Mouse (Mus musculus) embryonic facial prominence, embryonic 12.5 days (tissue): Measurements from ENCODE around the gene Oit3. TPM values are rescaled to one million over a fixed set of nuclear protein-coding genes. Genes with fewer than 3 reads are reported as not detected.
"Not testable (repeated sequence)": the region's sequence is repeated elsewhere in the genome, so short reads cannot be mapped to it uniquely, and the experiment has no call there.

ENCODE experiments used
- ATAC-seq: fragments of 200-750 bp; cut with Nextera tagmentation; 2 replicates; pipeline ENCODE4 v1.8.0; 2017; ENCODE audit not compliant: insufficient number of reproducible peaks, insufficient read depth, low FRiP score, low TSS enrichment
- H3K27ac ChIP-seq: fragments of 300-500 bp; sonication (generic); 2 replicates; pipeline ENCODE4 v1.5.1; 2016; ENCODE audit warnings: mild to moderate bottlenecking
- H3K27me3 ChIP-seq: fragments of 300-500 bp; sonication (generic); 2 replicates; pipeline ENCODE4 v1.6.1; 2016; ENCODE audit warnings: mild to moderate bottlenecking, moderate library complexity
- H3K36me3 ChIP-seq: fragments of 300-500 bp; sonication (generic); 2 replicates; pipeline ENCODE4 v1.6.1; 2016; ENCODE audit warnings: mild to moderate bottlenecking
- H3K4me1 ChIP-seq: fragments of 300-500 bp; sonication (generic); 2 replicates; pipeline ENCODE4 v1.6.1; 2016
- H3K4me2 ChIP-seq: fragments of 300-500 bp; sonication (generic); replicated peaks from 2 replicates; pipeline ENCODE4 v1.6.1; 2016; ENCODE audit warnings: mild to moderate bottlenecking, moderate library complexity
- H3K4me3 ChIP-seq: fragments of 300-500 bp; sonication (generic); 2 replicates; pipeline ENCODE4 v1.5.1; 2016; ENCODE audit warnings: mild to moderate bottlenecking
- H3K9ac ChIP-seq: fragments of 300-500 bp; sonication (generic); 2 replicates; pipeline ENCODE4 v1.6.1; 2016; ENCODE audit warnings: mild to moderate bottlenecking, moderate library complexity
- H3K9me3 ChIP-seq: fragments of 300-500 bp; sonication (generic); 2 replicates; pipeline ENCODE4 v1.6.1; 2016; ENCODE audit warnings: mild to moderate bottlenecking, moderate library complexity
- WGBS: fragments of 180-500 bp; shearing (Covaris S2); methylation state at CpG from one replicate; pipeline ENCODE4 v1.1.7; 2016; 5-methylcytosine and 5-hydroxymethylcytosine counted together
- polyA plus RNA-seq: library from polyadenylated mRNA; unstranded; fragments of >200 nt; fragmentation: Nextera tagmentation; extraction: Ambion mirVana; gene quantifications from 2 replicates; pipeline ENCODE4 v1.2.1, GENCODE M21; 2016

Oit3 gene
- polyA plus RNA-seq, 1 experiment from 2014 or later, result 0.69 TPM

DNA sequence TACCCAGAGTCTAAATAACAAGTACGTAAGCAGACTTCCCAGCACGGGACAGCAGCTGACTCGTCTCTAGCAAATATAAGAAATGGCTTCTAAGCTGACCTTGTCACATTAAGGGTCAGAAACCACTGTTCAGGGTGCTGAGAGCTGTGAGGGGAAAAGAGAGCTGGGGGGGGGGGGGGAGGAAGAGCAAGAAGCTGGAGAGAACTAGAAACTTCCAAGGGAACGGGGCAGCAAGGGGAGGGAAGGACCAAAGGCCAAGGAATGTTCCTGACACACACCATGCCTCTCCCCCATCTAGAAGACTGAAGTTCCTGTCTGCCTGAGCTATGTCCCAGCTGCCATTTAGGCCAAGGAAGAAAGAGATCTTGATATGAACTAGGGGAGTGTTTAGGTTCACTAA lies 15.2 kb downstream of the Oit3 start:
- Histone ChIP-seq H3K4me2 (no peak overlapping the region), H3K36me3 (no peaks in the 10 kb centered on the region), H3K9ac (no peak overlapping the region), H3K27me3 (no peaks in the 10 kb centered on the region), H3K4me3 (no peak overlapping the region), H3K27ac (no peak overlapping the region), H3K9me3 (no peaks in the 10 kb centered on the region), H3K4me1 (no peaks in the 10 kb centered on the region)
- WGBS, result 56% methylated on average over 4 of the region's 4 CpGs
- ATAC-seq, result no peak

DNA sequence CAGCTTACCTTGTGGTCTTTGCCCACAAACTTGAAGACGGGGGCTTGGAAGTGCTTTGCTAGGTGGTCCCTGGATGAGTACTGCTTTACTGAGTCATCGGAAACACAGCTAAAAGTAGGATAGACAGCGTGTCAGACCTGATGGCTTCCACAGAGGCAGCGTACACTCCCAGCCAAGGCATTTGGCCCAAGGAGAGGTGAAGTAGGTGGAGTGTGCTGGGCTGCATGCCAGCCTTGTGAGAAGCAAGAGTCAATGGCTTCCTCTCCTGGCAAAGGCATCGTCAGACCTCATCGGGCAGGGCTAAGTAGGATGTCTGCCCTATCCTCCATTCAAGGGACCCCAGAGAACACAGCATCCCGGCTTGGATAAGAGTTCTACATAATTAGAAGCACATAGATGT lies 16.2 kb downstream of the Oit3 start:
- no peak overlapping the region for H3K27ac ChIP-seq
- H3K36me3 ChIP-seq, result no peaks in the 10 kb centered on the region
- no peak for ATAC-seq
- no peak overlapping the region for H3K4me3 ChIP-seq
- no peaks in the 10 kb centered on the region for H3K9me3 ChIP-seq
- H3K9ac ChIP-seq, result no peak overlapping the region
- no peaks in the 10 kb centered on the region for H3K27me3 ChIP-seq
- no peak overlapping the region for H3K4me2 ChIP-seq
- WGBS, result 91% methylated on average over 7 of the region's 7 CpGs
- H3K4me1 ChIP-seq, result no peaks in the 10 kb centered on the region

DNA sequence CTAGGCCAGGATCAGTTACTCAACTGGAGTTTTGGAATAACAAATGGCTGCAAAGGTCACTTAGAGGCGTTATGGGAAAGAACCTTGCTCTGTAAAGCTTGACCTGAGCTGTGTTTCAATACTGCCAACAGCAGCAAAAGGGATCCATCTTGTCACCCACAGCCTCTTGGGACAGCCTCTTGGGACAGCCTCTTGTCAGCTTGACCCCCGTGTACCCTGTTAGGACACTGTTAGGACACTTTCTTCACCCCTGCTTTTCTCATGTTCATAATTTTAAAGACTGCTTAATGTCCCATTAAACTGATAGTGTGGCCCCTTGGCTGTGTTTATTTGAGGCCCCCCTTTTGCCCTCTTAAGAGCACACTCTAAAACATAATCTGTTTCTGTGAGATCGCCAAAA lies 17.1 kb downstream of the Oit3 start:
- 81% methylated on average over 3 of the region's 3 CpGs for WGBS
- H3K9ac ChIP-seq, result no peak overlapping the region

DNA sequence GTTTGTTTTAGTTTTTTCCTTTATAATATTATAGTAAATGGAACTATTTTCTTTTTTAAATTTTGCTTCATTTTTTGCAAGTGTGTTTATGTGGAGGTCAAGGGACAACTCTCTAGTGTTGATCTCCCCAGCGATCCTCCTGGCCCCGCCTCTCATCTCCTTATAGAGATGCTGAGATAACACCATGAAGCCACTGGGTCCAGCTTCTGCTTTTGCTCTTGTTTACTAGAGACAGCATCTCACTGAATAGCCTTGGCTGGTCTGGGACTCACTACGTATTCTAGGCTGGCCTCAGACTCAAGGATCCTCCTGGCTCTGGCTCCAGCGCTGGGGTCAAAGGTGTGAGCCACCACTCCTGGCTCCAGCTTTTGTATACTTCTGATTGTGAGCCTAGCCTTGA lies 22.1 kb downstream of the Oit3 start:
- no peak overlapping the region for H3K4me2 ChIP-seq
- H3K4me3 ChIP-seq, result no peak overlapping the region
- H3K27ac ChIP-seq, result no peak overlapping the region
- no peaks in the 10 kb centered on the region for H3K27me3 ChIP-seq
- no peaks in the 10 kb centered on the region for H3K36me3 ChIP-seq
- no peak for ATAC-seq
- 86% methylated on average over 4 of the region's 4 CpGs for WGBS
- no peak overlapping the region for H3K9ac ChIP-seq
- H3K9me3 ChIP-seq, result no peaks in the 10 kb centered on the region
- no peaks in the 10 kb centered on the region for H3K4me1 ChIP-seq

More for the DNA sequence above, 17.1 kb downstream of the Oit3 start:
- no peak for ATAC-seq
- H3K4me2 ChIP-seq, result no peak overlapping the region
- H3K4me3 ChIP-seq, result no peak overlapping the region
- H3K9me3 ChIP-seq, result no peaks in the 10 kb centered on the region
- H3K4me1 ChIP-seq, result no peaks in the 10 kb centered on the region
- no peaks in the 10 kb centered on the region for H3K36me3 ChIP-seq
- no peaks in the 10 kb centered on the region for H3K27me3 ChIP-seq
- no peak overlapping the region for H3K27ac ChIP-seq

GRCm38 (mm10) chr10:59416623-59417022 lies 25.0 kb downstream of the Oit3 start:
- no peak overlapping the region for H3K9ac ChIP-seq
- no peaks in the 10 kb centered on the region for H3K9me3 ChIP-seq
- H3K4me2 ChIP-seq, result no peak overlapping the region
- H3K4me1 ChIP-seq, result no peaks in the 10 kb centered on the region
- no peak for ATAC-seq
- H3K27ac ChIP-seq, result no peak overlapping the region
- no peaks in the 10 kb centered on the region for H3K36me3 ChIP-seq
- H3K4me3 ChIP-seq, result no peak overlapping the region
- 86% methylated on average over 3 of the region's 3 CpGs for WGBS
- no peaks in the 10 kb centered on the region for H3K27me3 ChIP-seq

DNA sequence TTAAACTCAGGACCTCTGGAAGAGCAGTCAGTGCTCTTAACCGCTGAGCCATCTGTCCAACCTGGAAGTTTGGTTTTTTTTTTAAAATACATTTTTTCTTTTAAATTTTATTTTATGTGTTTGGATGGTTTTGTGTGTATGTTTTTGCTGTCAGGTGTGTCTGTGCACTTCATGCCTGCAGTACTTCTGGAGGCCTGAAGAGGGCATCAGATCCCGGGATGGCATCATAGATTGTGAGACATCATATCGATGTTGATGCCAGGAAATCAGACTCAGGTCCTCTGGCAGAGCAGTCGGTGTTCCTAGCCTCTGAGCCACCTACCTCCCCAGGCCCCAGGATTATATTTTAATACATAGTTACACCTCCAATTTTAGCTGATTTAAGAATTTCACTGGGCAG lies 27.9 kb downstream of the Oit3 start:
- Histone ChIP-seq H3K9ac (no peak overlapping the region), H3K4me3 (no peak overlapping the region), H3K36me3 (no peaks in the 10 kb centered on the region), H3K9me3 (no peaks in the 10 kb centered on the region), H3K27me3 (no peaks in the 10 kb centered on the region), H3K4me2 (no peak overlapping the region), H3K27ac (no peak overlapping the region), H3K4me1 (0 out of 2 replicates have a peak, but pooled peaks cover 2% of the 10 kb centered on the region)
- no peak for ATAC-seq
- WGBS, result 94% methylated on average over 4 of the region's 4 CpGs

DNA sequence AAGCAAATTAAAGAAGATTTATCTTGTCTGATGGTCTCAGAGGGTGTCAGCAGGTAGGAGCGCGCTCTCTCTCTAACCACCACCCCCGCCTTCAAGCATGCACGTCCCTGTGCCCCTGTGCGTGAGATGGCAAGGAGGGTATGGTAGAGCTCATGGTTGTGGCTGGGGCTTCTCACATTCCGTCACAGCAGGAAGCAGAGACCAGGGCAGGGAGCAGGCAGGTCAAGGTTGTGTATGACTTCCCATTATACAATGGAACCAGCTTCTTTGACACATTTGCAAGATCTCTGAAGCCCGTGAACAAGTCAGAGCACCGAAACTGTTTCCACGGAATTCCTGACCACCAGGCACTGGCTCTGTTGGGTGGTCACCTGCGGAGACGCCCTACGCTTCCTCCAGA lies 31.3 kb downstream of the Oit3 start:
- ATAC-seq, result no peak
- no peak overlapping the region for H3K9ac ChIP-seq
- no peak overlapping the region for H3K27ac ChIP-seq
- 75% methylated on average over 12 of the region's 12 CpGs for WGBS
- H3K4me1 ChIP-seq, result 0 out of 2 replicates have a peak, but pooled peaks cover 4% of the 10 kb centered on the region
- H3K9me3 ChIP-seq, result no peaks in the 10 kb centered on the region
- no peak overlapping the region for H3K4me2 ChIP-seq
- H3K27me3 ChIP-seq, result no peaks in the 10 kb centered on the region
- no peaks in the 10 kb centered on the region for H3K36me3 ChIP-seq
- H3K4me3 ChIP-seq, result no peak overlapping the region

GRCm38 (mm10) chr10:59408499-59408898 lies 33.1 kb downstream of the Oit3 start:
- Histone ChIP-seq H3K4me2 (no peak overlapping the region), H3K4me1 (0 out of 2 replicates have a peak, but pooled peaks cover 9% of the 10 kb centered on the region), H3K27me3 (no peaks in the 10 kb centered on the region), H3K9ac (no peak overlapping the region), H3K9me3 (no peaks in the 10 kb centered on the region), H3K27ac (no peak overlapping the region), H3K4me3 (no peak overlapping the region), H3K36me3 (no peaks in the 10 kb centered on the region)
- 62% methylated on average over 6 of the region's 6 CpGs for WGBS
- no peak for ATAC-seq

DNA sequence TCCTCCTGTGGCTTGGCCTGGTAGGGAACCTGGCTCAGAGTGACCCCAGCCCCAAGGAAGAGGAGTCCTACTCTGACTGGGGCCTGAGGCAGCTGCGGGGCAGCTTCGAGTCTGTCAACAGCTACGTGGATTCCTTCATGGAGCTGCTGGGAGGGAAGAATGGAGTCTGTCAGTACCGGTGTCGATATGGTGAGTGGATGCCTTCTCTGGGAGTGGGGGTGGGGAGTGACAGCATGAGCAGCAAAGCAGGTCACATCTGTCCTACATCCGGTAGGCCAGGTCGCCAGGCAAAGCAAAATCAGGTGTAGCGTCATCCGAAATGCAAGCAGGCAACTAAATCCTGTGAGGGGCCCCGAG lies 37.8 kb downstream of the Oit3 start:
- 0 out of 2 replicates have a peak, but pooled peaks cover 9% of the 10 kb centered on the region for H3K4me1 ChIP-seq
- no peaks in the 10 kb centered on the region for H3K9me3 ChIP-seq
- H3K27me3 ChIP-seq, result no peaks in the 10 kb centered on the region
- no peak overlapping the region for H3K4me3 ChIP-seq
- 61% methylated on average over 10 of the region's 10 CpGs for WGBS
- H3K9ac ChIP-seq, result no peak overlapping the region
- no peak for ATAC-seq
- no peak overlapping the region for H3K27ac ChIP-seq
- no peak overlapping the region for H3K4me2 ChIP-seq
- no peaks in the 10 kb centered on the region for H3K36me3 ChIP-seq

GRCm38 (mm10) chr10:59402899-59403792 lies 38.4 kb downstream of the Oit3 start, which contains the start of gene Pla2g12b:
Pla2g12b (plus strand) TSS chr10:59403660.
- H3K36me3 ChIP-seq, result no peaks in the 10 kb centered on the region
- 0 out of 2 replicates have a peak, but pooled peaks cover 6% of the 10 kb centered on the region for H3K4me1 ChIP-seq
- H3K27me3 ChIP-seq, result no peaks in the 10 kb centered on the region
- H3K9me3 ChIP-seq, result no peaks in the 10 kb centered on the region
- H3K27ac ChIP-seq, result no peak within 1 kb of the TSS
- H3K4me2 ChIP-seq, result no peak within 1 kb of the TSS
- H3K4me3 ChIP-seq, result no peak within 1 kb of the TSS
- no peak within 1 kb of the TSS for H3K9ac ChIP-seq
- 61% methylated on average over 21 of the region's 21 CpGs for WGBS
- ATAC-seq, result no peak

DNA sequence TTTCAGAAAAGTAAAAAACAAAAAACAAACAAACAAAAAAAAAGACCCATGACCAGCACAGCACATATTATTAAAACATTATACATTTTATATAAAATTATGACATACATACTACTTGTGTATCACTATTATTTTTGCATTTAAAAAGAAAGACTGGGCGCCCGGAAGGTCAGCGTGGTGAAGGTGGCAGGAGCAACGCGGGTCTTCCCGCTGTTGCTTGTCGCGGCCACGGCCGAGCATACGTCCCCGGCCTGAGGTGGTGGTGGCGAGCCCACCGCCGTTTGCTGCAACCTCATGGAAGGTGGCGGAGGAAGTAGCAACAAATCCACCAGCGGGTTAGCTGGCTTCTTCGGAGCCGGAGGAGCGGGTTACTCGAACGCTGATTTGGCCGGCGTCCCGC lies 46.1 kb downstream of the Oit3 start, which contains the start of gene Gm10273:
Gene Gm10273 (plus strand): TSS at position 172 of the 400 bp plus-strand sequence.
- H3K36me3 ChIP-seq, H3K27me3 ChIP-seq, H3K4me3 ChIP-seq, H3K9ac ChIP-seq, H3K9me3 ChIP-seq, ATAC-seq, H3K4me2 ChIP-seq, H3K27ac ChIP-seq, H3K4me1 ChIP-seq: not testable (repeated sequence)
- 85% methylated on average over 12 of the region's 25 CpGs for WGBS

DNA sequence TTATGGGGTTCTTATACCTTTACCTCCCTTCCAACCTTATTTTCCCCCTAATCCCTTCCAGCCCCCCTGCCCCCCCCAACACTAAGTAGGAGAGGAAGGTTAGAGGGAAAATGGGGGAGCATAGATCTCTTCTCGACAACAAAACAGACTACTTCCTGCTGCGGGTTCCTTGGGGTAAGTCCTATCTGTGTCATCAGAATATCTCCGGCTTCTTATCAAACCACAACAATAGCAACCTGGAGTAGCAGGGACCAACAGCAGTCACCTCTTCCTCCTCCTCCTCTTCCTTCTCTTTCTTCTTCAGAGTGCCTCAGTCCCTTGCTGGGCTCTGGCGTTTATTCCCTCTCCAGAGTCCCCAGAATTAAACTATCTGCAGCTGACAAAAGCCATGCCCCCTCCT lies 49.7 kb downstream of the Oit3 start:
- H3K4me1 ChIP-seq, result no peaks in the 10 kb centered on the region
- 74% methylated on average over 4 of the region's 4 CpGs for whole genome bisulfite sequencing
- H3K36me3 ChIP-seq, result no peaks in the 10 kb centered on the region
- no peak overlapping the region for H3K27ac ChIP-seq
- no peak for ATAC-seq
- no peaks in the 10 kb centered on the region for H3K27me3 ChIP-seq
- H3K4me2 ChIP-seq, result no peak overlapping the region
- no peak overlapping the region for H3K9ac ChIP-seq
- H3K9me3 ChIP-seq, result 0 out of 2 replicates have a peak, but pooled peaks cover 12% of the 10 kb centered on the region
- H3K4me3 ChIP-seq, result no peak overlapping the region
